ENCODE assay signal across 8 mouse cellular contexts in the genomic region with DNA sequence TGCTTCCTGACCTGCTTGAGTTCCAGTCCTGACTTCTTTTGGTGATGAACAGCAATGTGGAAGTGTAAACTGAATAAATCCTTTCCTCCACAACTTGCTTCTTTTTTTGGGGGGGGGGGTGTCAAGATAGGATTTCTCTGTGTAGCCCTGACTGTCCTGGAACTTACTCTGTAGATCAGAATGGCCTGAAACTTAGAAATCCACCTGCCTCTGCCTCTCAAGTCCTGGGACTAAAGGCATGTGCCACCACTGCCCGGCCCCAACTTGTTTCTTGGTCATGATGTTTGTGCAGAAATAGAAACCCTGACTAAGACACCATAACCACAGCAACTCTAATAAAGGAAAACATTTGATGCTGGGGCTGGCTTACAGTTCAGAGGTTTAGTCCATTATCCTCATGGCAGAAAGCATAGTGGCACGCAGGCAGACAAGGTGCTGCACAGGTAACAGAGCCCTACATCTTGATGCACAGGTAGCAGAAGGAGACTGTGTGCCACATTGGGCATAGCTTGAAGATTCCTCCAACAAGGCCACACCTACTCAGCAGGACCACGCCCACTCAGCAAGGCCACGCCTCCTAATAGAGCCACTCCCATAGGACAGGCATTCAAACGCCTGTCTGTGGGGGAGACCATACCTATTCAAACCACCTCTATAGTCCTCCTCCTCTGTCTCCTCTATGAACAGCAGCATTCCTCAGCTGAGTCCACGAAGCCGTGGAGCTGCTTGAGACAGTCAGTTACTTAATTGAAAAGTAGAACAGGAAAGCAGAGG. TPM values are rescaled to one million over a fixed set of nuclear protein-coding genes. Genes with fewer than 3 reads are reported as not detected.
DNase-seq lines count a peak whose midpoint lies in the region; ATAC-seq lines count a peak whose summit lies in the region.

No protein-coding gene starts in this region.

- peak; percentile 30 for ATAC-seq in inflammation-experienced regulatory T-cells, adult 6 months
- ATAC-seq in megakaryocyte progenitor cell, adult 5-6 weeks (replicated peaks; ENCODE audit: poor library complexity), result peak; percentile 68

- peak; percentile 30 for DNase-seq in ovary, postnatal 36 days (ENCODE audit: low spot score)
- no peak for DNase-seq in ovary, adult 18-20 months (ENCODE audit: low spot score)
- peak; percentile 67 for DNase-seq in thymus, postnatal 4 days
- DNase-seq in layer of hippocampus, adult 9-11 months, result no peak
- no peak for DNase-seq in frontal cortex, postnatal 25 days (ENCODE audit: low spot score in 2 of 2)
- no peak for DNase-seq in gastrocnemius, postnatal 4 days (ENCODE audit: low spot score in 2 of 2)

RNA-seq across cellular contexts. Expression of gene Abhd16b, which starts 1.4 kb away (rescaled TPM):
- polyA plus RNA-seq in inflammation-experienced regulatory T-cells, adult 6 months (2017; shearing (Covaris generic)), result not detected
- total RNA-seq in megakaryocyte progenitor cell, adult 5-6 weeks (2015), result not detected in 2 replicates
- total RNA-seq in megakaryocyte progenitor cell, adult 5-6 weeks (2017), result not detected in 2 replicates
- not detected for total RNA-seq in gastrocnemius, postnatal 4 days (2021)

RNA-seq across cellular contexts. Expression of gene Tpd52l2, which starts 5.3 kb away (rescaled TPM):
- 100 to 1,000 TPM in 2 of 3 experiments, 10 to 100 TPM in 1; 89.9 to 113 (median 102) TPM for polyA plus RNA-seq in inflammation-experienced regulatory T-cells, adult 6 months (2017; shearing (Covaris generic))
- 47.1 and 60.0 TPM in 2 replicates for total RNA-seq in megakaryocyte progenitor cell, adult 5-6 weeks (2015)
- 99.2 and 119 TPM in 2 replicates for total RNA-seq in megakaryocyte progenitor cell, adult 5-6 weeks (2017)
- 10 to 100 TPM; 86.8 to 93.0 TPM for total RNA-seq in gastrocnemius, postnatal 4 days (2021)

RNA-seq across cellular contexts. Expression of gene Dnajc5, which starts 28.7 kb away (rescaled TPM):
- polyA plus RNA-seq in inflammation-experienced regulatory T-cells, adult 6 months (2017; shearing (Covaris generic)), result 10 to 100 TPM; 37.5 to 41.7 (median 39.3) TPM
- 25.0 and 30.7 TPM in 2 replicates for total RNA-seq in megakaryocyte progenitor cell, adult 5-6 weeks (2015)
- 37.4 and 40.0 TPM in 2 replicates for total RNA-seq in megakaryocyte progenitor cell, adult 5-6 weeks (2017)
- total RNA-seq in gastrocnemius, postnatal 4 days (2021), result 10 to 100 TPM; 84.7 to 88.0 TPM

RNA-seq across cellular contexts. Expression of gene Zbtb46, which starts 32.4 kb away (rescaled TPM):
- polyA plus RNA-seq in inflammation-experienced regulatory T-cells, adult 6 months (2017; shearing (Covaris generic)), result 1 to 10 TPM; 3.6 to 4.3 (median 3.7) TPM
- 1.2 and 1.8 TPM in 2 replicates for total RNA-seq in megakaryocyte progenitor cell, adult 5-6 weeks (2015)
- total RNA-seq in megakaryocyte progenitor cell, adult 5-6 weeks (2017), result 1.9 and 5.4 TPM in 2 replicates
- total RNA-seq in gastrocnemius, postnatal 4 days (2021), result 10 to 100 TPM; 10.1 to 12.0 TPM

Comparison
In these comparisons a context has a peak if more than half of its experiments do, and no peak if none do; other contexts are left out.
1. DNase-seq: peak in ovary, postnatal 36 days (single experiment) and thymus, postnatal 4 days (single experiment); none in ovary, adult 18-20 months (single experiment), layer of hippocampus, adult 9-11 months (single experiment), frontal cortex, postnatal 25 days (0 of 2) and gastrocnemius, postnatal 4 days (0 of 2).